Mouse (Mus musculus): Measurements from ENCODE around the gene Chkb. TPM values are rescaled to one million over a fixed set of nuclear protein-coding genes. Genes with fewer than 3 reads are reported as not detected.

Chkb gene
- total RNA-seq (2014; rRNA removed) (65.3 and 66.2 TPM in 2 replicates), polyA plus RNA-seq (2015; fragmentation: Nextera tagmentation; extraction: Ambion mirVana) (101 and 103 TPM in 2 replicates)

- Histone ChIP-seq H3K4me3 (ENCODE audit: low read depth, low read length) (peak within 1 kb of the TSS; percentile 76), H3K27me3 (ENCODE audit: insufficient read depth, low read length) (no peaks in the 10 kb centered on the region), H3K9ac (replicated peaks; ENCODE audit: low read length, poor library complexity, severe bottlenecking) (peak within 1 kb of the TSS; percentile 66), H3K4me2 (ENCODE audit: low read depth, low read length, poor library complexity, severe bottlenecking) (peak within 1 kb of the TSS; percentile 96), H3K9me3 (ENCODE audit: low read length) (no peaks in the 10 kb centered on the region), H3K36me3 (ENCODE audit: insufficient read depth, low read length) (peaks cover 24% of the 10 kb centered on the region), H3K27ac (ENCODE audit: low read depth, low read length) (peak within 1 kb of the TSS; percentile 93), H3K4me1 (ENCODE audit: insufficient read depth, low read length) (0 out of 2 replicates have a peak, but pooled peaks cover 2% of the 10 kb centered on the region)
- under 1% methylated on average over 63 of the region's 70 CpGs for WGBS
- ATAC-seq (ENCODE audit: low FRiP score) = peak; percentile 95
- DNase-seq (ENCODE audit: low spot score) = peak; percentile 99
- no peak for TF ChIP-seq CTCF (IDR thresholded peaks at IDR 0.05)
These were observed at the start of gene Chkb, which contains the start of the genes C730034F03Rik and Gm44502 for GRCm38 (mm10) chr15:89429352-89430221. Gene Chkb (minus strand): TSS chr15:89429908. Gene C730034F03Rik (plus strand): TSS chr15:89429589. Gene Gm44502 (minus strand): TSS chr15:89429696.

GRCm38 (mm10) chr15:89478622-89479021 is 48.9 kb upstream of the Chkb start:
- Histone ChIP-seq H3K9me3 (ENCODE audit: low read length) (no peaks in the 10 kb centered on the region), H3K4me3 (ENCODE audit: low read depth, low read length) (no peak overlapping the region), H3K9ac (replicated peaks; ENCODE audit: low read length, poor library complexity, severe bottlenecking) (no peak overlapping the region), H3K27ac (ENCODE audit: low read depth, low read length) (no peak overlapping the region), H3K27me3 (ENCODE audit: insufficient read depth, low read length) (no peaks in the 10 kb centered on the region), H3K36me3 (ENCODE audit: insufficient read depth, low read length) (no peaks in the 10 kb centered on the region), H3K4me2 (ENCODE audit: low read depth, low read length, poor library complexity, severe bottlenecking) (no peak overlapping the region), H3K4me1 (ENCODE audit: insufficient read depth, low read length) (peaks cover 14% of the 10 kb centered on the region)
- ATAC-seq (ENCODE audit: low FRiP score) = no peak
- no peak for DNase-seq (ENCODE audit: low spot score)
- TF ChIP-seq CTCF (IDR thresholded peaks at IDR 0.05) = no peak
- 95% methylated on average over 3 of the region's 3 CpGs for whole genome bisulfite sequencing

- WGBS = 42% methylated on average over 8 of the region's 8 CpGs
- 0 out of 2 replicates have a peak, but pooled peaks cover 3% of the 10 kb centered on the region for H3K36me3 ChIP-seq (ENCODE audit: insufficient read depth, low read length)
- peaks cover 14% of the 10 kb centered on the region for H3K4me1 ChIP-seq (ENCODE audit: insufficient read depth, low read length)
- H3K27ac ChIP-seq (ENCODE audit: low read depth, low read length) = no peak overlapping the region
- no peak for TF ChIP-seq CTCF (IDR thresholded peaks at IDR 0.05)
- no peak for ATAC-seq (ENCODE audit: low FRiP score)
- no peak overlapping the region for H3K4me2 ChIP-seq (ENCODE audit: low read depth, low read length, poor library complexity, severe bottlenecking)
- no peaks in the 10 kb centered on the region for H3K9me3 ChIP-seq (ENCODE audit: low read length)
- no peak overlapping the region for H3K9ac ChIP-seq (replicated peaks; ENCODE audit: low read length, poor library complexity, severe bottlenecking)
- no peak overlapping the region for H3K4me3 ChIP-seq (ENCODE audit: low read depth, low read length)
- DNase-seq (ENCODE audit: low spot score) = no peak
- H3K27me3 ChIP-seq (ENCODE audit: insufficient read depth, low read length) = no peaks in the 10 kb centered on the region
These were observed 48.1 kb upstream of the Chkb start for GRCm38 (mm10) chr15:89477806-89478205.

DNA sequence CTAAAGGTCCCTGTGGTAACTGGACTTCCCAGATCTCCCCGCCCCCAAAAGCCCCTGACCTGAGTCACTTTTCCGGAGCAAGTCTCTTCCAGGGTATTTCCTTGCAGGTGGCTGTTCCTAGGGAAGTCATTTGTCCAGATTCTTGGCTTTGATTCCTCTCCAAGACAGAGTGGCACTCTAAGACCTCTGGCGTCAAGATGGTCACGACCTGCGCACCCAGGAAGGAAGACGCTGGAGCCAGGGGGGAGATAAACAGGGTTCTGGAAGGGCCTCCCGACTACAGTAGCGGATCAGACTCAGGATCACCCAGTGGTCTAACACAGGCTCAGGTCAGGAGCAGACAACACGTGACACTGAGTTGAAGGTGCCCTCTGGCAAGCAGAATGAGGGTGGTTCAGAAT is 47.4 kb upstream of the Chkb start, which contains the start of gene Arsa:
Gene Arsa, minus strand, starts transcription at position 335 of the 401 bp plus-strand sequence.
- peak within 1 kb of the TSS; percentile 47 for H3K4me3 ChIP-seq (ENCODE audit: low read depth, low read length)
- WGBS = 30% methylated on average over 9 of the region's 9 CpGs
- H3K36me3 ChIP-seq (ENCODE audit: insufficient read depth, low read length) = 0 out of 2 replicates have a peak, but pooled peaks cover 3% of the 10 kb centered on the region
- peak within 1 kb of the TSS; percentile 69 for H3K4me2 ChIP-seq (ENCODE audit: low read depth, low read length, poor library complexity, severe bottlenecking)
- H3K27ac ChIP-seq (ENCODE audit: low read depth, low read length) = peak within 1 kb of the TSS; percentile 81
- peaks cover 14% of the 10 kb centered on the region for H3K4me1 ChIP-seq (ENCODE audit: insufficient read depth, low read length)
- peak within 1 kb of the TSS; percentile 65 for H3K9ac ChIP-seq (replicated peaks; ENCODE audit: low read length, poor library complexity, severe bottlenecking)
- DNase-seq (ENCODE audit: low spot score) (no peak), ATAC-seq (ENCODE audit: low FRiP score) (no peak)
- no peaks in the 10 kb centered on the region for H3K9me3 ChIP-seq (ENCODE audit: low read length)
- no peak for TF ChIP-seq CTCF (IDR thresholded peaks at IDR 0.05)
- no peaks in the 10 kb centered on the region for H3K27me3 ChIP-seq (ENCODE audit: insufficient read depth, low read length)

- peak overlapping the region; percentile 65 for H3K9ac ChIP-seq (replicated peaks; ENCODE audit: low read length, poor library complexity, severe bottlenecking)
- H3K9me3 ChIP-seq (ENCODE audit: low read length) = no peaks in the 10 kb centered on the region
- peak; percentile 62 for DNase-seq (ENCODE audit: low spot score)
- WGBS = 5% methylated on average over 5 of the region's 5 CpGs
- peak overlapping the region; percentile 47 for H3K4me3 ChIP-seq (ENCODE audit: low read depth, low read length)
- no peaks in the 10 kb centered on the region for H3K27me3 ChIP-seq (ENCODE audit: insufficient read depth, low read length)
- H3K4me1 ChIP-seq (ENCODE audit: insufficient read depth, low read length) = peaks cover 14% of the 10 kb centered on the region
- peak overlapping the region; percentile 69 for H3K4me2 ChIP-seq (ENCODE audit: low read depth, low read length, poor library complexity, severe bottlenecking)
- peak; percentile 49; the same call in 1 of the 2 replicates for ATAC-seq (ENCODE audit: low FRiP score)
- H3K27ac ChIP-seq (ENCODE audit: low read depth, low read length) = peak overlapping the region; percentile 81
- 0 out of 2 replicates have a peak, but pooled peaks cover 3% of the 10 kb centered on the region for H3K36me3 ChIP-seq (ENCODE audit: insufficient read depth, low read length)
- no peak for TF ChIP-seq CTCF (IDR thresholded peaks at IDR 0.05)
These were observed 46.7 kb upstream of the Chkb start for GRCm38 (mm10) chr15:89476475-89476815.

All from midbrain, postnatal 0 days (tissue).